Mouse (Mus musculus): ENCODE data around the gene Prim2. TPM values are rescaled to one million over a fixed set of nuclear protein-coding genes. Genes with fewer than 3 reads are reported as not detected.

Gene Prim2
- polyA plus RNA-seq, 1 experiment from 2014 or later: 15.7 TPM

DNA sequence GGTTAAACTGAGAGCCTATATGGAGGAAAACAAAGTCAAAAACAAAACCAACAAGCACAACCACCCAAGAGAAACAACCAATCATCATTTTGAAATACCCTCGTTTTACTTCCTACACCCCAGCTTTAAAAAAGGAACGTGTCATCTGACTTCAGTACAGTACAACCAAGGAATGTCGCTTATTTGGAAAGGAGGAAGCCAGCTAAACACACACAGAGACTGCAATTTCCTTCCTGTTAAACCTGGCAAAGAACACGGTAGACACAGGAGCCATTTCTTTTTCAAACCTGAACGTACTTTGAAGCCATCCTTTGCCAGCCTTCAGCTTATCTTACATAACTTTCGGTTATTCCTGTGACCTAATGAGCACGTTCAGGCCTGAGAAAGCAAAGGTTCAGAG is 166.7 kb downstream of the Prim2 start:
- 53% methylated on average over 7 of the region's 7 CpGs for WGBS
- no peak for ATAC-seq (replicated peaks; ENCODE audit: insufficient number of reproducible peaks, insufficient read depth, low FRiP score, low read depth)

DNA sequence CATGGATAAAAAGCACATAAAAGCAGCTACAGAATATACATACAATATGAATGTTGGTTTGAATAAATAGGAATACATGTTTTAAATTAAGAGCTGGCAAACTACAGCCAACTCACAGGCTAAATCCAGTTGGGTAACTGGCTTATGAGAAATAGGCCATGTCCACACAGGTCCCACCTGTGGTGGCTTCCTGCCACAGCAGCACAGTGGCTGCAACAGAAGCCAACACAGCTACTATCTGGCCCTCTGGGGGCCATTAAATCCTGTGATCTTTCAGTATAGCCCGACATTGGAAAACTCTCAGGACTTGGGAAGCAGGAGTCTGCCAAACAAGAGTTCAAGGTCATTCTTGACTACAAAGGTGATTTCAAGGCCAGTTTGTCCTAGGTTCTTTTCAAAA is 167.3 kb downstream of the Prim2 start:
- H3K4me1 ChIP-seq (replicated peaks): peaks cover 2% of the 10 kb centered on the region; the same call in 1 of the 2 replicates
- no peak overlapping the region for H3K4me2 ChIP-seq
- H3K9me3 ChIP-seq (replicated peaks): no peaks in the 10 kb centered on the region
- H3K27me3 ChIP-seq: no peaks in the 10 kb centered on the region
- 38% methylated on average over 1 of the region's 1 CpGs for WGBS
- H3K4me3 ChIP-seq: no peak overlapping the region
- H3K36me3 ChIP-seq: no peaks in the 10 kb centered on the region
- ATAC-seq (replicated peaks; ENCODE audit: insufficient number of reproducible peaks, insufficient read depth, low FRiP score, low read depth): no peak
- H3K9ac ChIP-seq: no peak overlapping the region
- no peak overlapping the region for H3K27ac ChIP-seq

More for the DNA sequence above, 166.7 kb downstream of the Prim2 start:
- Histone ChIP-seq H3K9me3 (replicated peaks) (no peaks in the 10 kb centered on the region), H3K27ac (no peak overlapping the region), H3K4me1 (replicated peaks) (peaks cover 2% of the 10 kb centered on the region; the same call in 1 of the 2 replicates), H3K4me3 (no peak overlapping the region), H3K9ac (no peak overlapping the region), H3K36me3 (no peaks in the 10 kb centered on the region), H3K27me3 (no peaks in the 10 kb centered on the region), H3K4me2 (no peak overlapping the region)

DNA sequence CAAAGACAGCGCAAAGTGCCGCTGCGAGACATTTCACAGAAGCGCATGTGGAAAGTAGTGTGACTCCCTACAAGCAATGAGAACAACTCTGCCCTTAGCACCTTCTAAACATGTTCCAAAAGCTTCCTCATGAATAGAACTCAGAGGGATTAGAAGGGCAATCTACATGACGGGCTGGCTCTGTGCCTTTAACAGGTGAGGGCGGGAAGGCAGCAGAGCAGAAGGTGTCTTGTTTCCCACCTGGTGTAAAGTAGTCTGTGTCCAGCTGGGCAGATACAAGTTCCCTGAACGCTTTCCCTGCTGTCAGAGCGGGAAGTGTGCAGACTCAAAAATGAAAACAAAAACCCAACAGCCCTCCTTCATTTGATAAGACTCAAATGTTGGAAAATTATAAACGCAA is 169.5 kb downstream of the Prim2 start:
- Histone ChIP-seq H3K36me3 (no peaks in the 10 kb centered on the region), H3K9me3 (replicated peaks) (no peaks in the 10 kb centered on the region), H3K9ac (no peak overlapping the region), H3K27ac (no peak overlapping the region), H3K4me2 (no peak overlapping the region), H3K4me1 (replicated peaks) (peaks cover 2% of the 10 kb centered on the region; the same call in 1 of the 2 replicates), H3K27me3 (no peaks in the 10 kb centered on the region), H3K4me3 (no peak overlapping the region)
- WGBS: 71% methylated on average over 9 of the region's 9 CpGs
- no peak for ATAC-seq (replicated peaks; ENCODE audit: insufficient number of reproducible peaks, insufficient read depth, low FRiP score, low read depth)

DNA sequence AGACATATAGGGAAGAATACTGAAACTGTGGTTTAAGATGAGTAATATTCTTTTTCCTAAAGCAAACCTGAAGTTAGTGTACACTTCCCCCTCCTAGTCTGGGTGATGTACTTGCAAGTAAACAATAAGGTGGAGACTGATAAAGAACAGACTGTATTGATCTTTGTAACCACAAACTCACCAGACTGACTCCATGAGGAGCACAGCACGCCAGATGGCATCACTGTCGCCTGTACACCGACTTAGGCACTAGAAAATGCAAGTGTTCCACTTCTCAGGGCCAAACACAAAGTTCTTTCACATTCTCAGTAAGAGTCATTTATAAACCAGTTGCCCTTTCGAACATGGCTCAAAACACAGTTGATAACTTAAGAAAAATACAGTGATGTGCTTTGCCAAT is 170.0 kb downstream of the Prim2 start:
- H3K4me2 ChIP-seq: no peak overlapping the region
- H3K36me3 ChIP-seq: no peaks in the 10 kb centered on the region
- ATAC-seq (replicated peaks; ENCODE audit: insufficient number of reproducible peaks, insufficient read depth, low FRiP score, low read depth): no peak
- H3K9ac ChIP-seq: no peak overlapping the region
- H3K4me3 ChIP-seq: no peak overlapping the region
- no peaks in the 10 kb centered on the region for H3K27me3 ChIP-seq
- WGBS: 72% methylated on average over 4 of the region's 4 CpGs
- no peaks in the 10 kb centered on the region for H3K9me3 ChIP-seq (replicated peaks)
- H3K27ac ChIP-seq: no peak overlapping the region
- peaks cover 2% of the 10 kb centered on the region; the same call in 1 of the 2 replicates for H3K4me1 ChIP-seq (replicated peaks)

DNA sequence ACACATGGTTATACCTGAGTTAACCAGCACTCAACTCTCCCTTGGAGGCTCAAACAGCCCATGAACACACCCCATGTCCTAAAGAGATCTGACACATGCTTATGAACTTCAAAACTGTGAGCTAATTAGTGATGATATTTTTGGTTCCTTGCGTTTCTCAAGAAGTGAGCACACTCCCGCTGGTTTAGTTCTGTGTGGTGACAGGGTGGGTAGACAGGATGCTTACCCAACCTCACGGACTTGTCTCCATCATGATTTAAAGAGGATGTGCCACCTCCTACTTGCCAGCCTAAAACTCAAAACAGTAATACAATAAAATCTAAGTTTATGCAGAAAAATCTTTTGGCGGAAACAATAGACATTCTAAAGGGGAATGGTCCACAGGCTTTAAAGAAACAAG is 173.5 kb downstream of the Prim2 start:
- Histone ChIP-seq H3K9ac (no peak overlapping the region), H3K4me2 (no peak overlapping the region), H3K36me3 (no peaks in the 10 kb centered on the region), H3K27me3 (no peaks in the 10 kb centered on the region), H3K27ac (no peak overlapping the region), H3K4me3 (no peak overlapping the region), H3K9me3 (replicated peaks) (no peaks in the 10 kb centered on the region), H3K4me1 (replicated peaks) (no peaks in the 10 kb centered on the region)
- no peak for ATAC-seq (replicated peaks; ENCODE audit: insufficient number of reproducible peaks, insufficient read depth, low FRiP score, low read depth)
- 77% methylated on average over 4 of the region's 4 CpGs for WGBS

DNA sequence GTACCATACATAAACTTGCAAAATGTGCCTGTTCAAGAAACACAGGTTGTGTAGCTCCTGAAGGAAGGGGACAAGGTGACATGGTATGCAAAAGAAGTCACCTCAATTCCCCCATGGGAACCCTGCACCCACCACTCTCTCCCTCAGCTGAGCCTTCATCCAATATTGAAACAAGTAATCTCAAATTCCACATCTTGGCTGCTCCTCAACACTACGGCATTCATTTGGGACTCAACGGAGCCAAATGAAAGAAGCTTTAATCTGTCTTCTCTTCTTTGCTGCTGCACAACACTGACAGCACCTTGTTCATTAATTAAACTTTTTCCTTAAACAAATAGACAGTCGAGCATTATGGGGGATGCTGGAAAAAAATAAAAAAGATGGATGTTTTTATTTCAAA is 174.0 kb downstream of the Prim2 start:
- H3K4me3 ChIP-seq: no peak overlapping the region
- no peak overlapping the region for H3K9ac ChIP-seq
- H3K27ac ChIP-seq: no peak overlapping the region
- no peak for ATAC-seq (replicated peaks; ENCODE audit: insufficient number of reproducible peaks, insufficient read depth, low FRiP score, low read depth)
- H3K27me3 ChIP-seq: no peaks in the 10 kb centered on the region
- no peaks in the 10 kb centered on the region for H3K4me1 ChIP-seq (replicated peaks)
- H3K36me3 ChIP-seq: no peaks in the 10 kb centered on the region
- WGBS: 64% methylated on average over 3 of the region's 3 CpGs
- no peaks in the 10 kb centered on the region for H3K9me3 ChIP-seq (replicated peaks)
- H3K4me2 ChIP-seq: no peak overlapping the region

DNA sequence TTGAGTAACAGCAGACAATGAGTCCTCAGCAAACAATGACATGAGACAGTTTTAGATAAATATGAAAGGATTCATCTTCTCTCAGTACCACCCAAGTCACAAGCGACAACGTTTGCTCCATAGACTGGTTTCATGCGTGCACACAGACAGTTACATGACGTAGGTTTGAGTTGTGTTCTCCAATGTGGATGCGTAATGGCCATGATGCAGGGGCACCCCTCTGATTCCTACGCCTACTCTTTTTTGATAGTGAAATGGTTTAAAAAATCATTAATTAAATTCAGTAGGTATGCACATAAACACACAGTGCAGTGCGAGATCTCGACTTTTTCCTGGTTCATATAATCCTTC is 174.4 kb downstream of the Prim2 start:
- Histone ChIP-seq H3K9me3 (replicated peaks) (no peaks in the 10 kb centered on the region), H3K27ac (no peak overlapping the region), H3K27me3 (no peaks in the 10 kb centered on the region), H3K4me2 (no peak overlapping the region), H3K4me1 (replicated peaks) (no peaks in the 10 kb centered on the region), H3K9ac (no peak overlapping the region), H3K36me3 (no peaks in the 10 kb centered on the region), H3K4me3 (no peak overlapping the region)
- ATAC-seq (replicated peaks; ENCODE audit: insufficient number of reproducible peaks, insufficient read depth, low FRiP score, low read depth): no peak
- 84% methylated on average over 8 of the region's 8 CpGs for WGBS

DNA sequence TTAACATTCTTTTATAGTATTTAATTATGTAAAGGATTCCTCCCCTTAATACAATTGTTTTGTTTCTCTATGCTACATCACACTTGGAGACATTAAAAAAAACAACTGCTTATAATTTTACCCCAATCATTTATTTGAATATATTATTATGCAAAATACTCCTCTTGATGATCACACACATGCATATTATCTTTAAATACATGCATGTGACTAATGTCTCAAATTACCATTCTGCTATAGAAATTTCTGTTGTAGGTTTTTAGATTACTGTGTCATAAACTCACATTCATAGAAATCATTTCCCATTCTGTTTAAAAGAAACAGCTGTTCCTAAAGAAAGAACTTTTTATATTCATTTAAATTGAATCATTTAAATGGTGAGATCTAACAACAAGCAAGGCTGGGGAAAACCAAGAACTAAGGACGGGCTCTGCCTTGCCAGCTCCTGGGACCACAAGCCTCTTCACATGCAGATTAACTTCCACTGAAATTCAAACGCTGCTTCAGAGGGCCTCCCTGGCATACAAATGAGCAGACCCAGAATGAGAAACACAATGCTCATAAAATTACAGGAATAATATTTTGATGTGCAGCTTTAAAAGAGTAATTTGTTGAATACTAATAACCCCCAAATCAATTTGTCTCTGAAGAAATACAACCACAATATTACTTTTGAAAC is 174.9 kb downstream of the Prim2 start:
- Histone ChIP-seq H3K9me3 (replicated peaks) (no peaks in the 10 kb centered on the region), H3K9ac (no peak overlapping the region), H3K36me3 (no peaks in the 10 kb centered on the region), H3K4me2 (no peak overlapping the region), H3K4me3 (no peak overlapping the region), H3K27ac (no peak overlapping the region), H3K27me3 (no peaks in the 10 kb centered on the region), H3K4me1 (replicated peaks) (no peaks in the 10 kb centered on the region)
- WGBS: 42% methylated on average over 2 of the region's 2 CpGs
- no peak for ATAC-seq (replicated peaks; ENCODE audit: insufficient number of reproducible peaks, insufficient read depth, low FRiP score, low read depth)

DNA sequence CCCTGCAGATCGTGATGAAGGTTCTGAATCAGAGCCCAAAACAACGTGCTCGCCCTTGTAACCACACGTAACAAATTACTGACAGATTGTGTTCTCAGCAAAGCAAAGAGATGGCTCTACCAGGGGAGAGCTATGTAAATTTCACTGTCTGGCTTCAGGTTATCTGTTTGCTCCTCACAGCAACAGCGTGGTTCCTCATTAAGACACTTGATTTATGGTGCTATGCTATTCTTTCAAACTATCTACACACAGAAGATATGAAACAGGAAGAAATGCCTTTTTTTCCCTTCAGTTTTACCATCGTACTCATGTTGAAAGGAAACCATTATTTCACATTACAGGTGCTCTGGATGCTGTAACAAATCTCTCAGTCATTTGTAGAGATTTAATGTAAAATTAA is 179.4 kb downstream of the Prim2 start:
- Histone ChIP-seq H3K27ac (no peak overlapping the region), H3K9me3 (replicated peaks) (no peaks in the 10 kb centered on the region), H3K27me3 (no peaks in the 10 kb centered on the region), H3K4me1 (replicated peaks) (no peaks in the 10 kb centered on the region), H3K9ac (no peak overlapping the region), H3K4me3 (no peak overlapping the region), H3K36me3 (no peaks in the 10 kb centered on the region), H3K4me2 (no peak overlapping the region)
- no peak for ATAC-seq (replicated peaks; ENCODE audit: insufficient number of reproducible peaks, insufficient read depth, low FRiP score, low read depth)
- WGBS: 72% methylated on average over 6 of the region's 6 CpGs

DNA sequence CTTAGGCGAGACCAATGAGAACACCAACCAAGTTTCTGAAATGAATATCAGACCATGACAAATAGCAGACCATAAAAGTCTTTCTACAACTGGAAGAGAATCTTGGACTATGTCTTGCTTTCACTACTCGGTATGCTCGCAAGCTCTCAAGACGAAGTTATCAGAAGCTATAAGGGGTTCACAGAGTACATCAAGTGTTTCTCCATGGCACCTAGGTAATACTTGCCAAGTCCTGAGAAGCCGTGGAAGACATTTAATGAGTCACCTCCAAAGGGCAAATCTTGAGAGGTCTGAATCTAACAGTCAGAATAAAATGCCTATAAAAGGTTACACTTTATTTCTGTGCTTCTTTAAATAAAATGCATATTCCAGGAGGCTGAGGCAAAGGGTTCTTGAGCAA is 181.2 kb downstream of the Prim2 start:
- no peak overlapping the region for H3K9ac ChIP-seq
- no peaks in the 10 kb centered on the region for H3K27me3 ChIP-seq
- H3K36me3 ChIP-seq: no peaks in the 10 kb centered on the region
- ATAC-seq (replicated peaks; ENCODE audit: insufficient number of reproducible peaks, insufficient read depth, low FRiP score, low read depth): no peak
- WGBS: 87% methylated on average over 5 of the region's 5 CpGs
- no peak overlapping the region for H3K4me3 ChIP-seq
- no peaks in the 10 kb centered on the region for H3K9me3 ChIP-seq (replicated peaks)
- H3K4me2 ChIP-seq: no peak overlapping the region
- H3K4me1 ChIP-seq (replicated peaks): 0 out of 2 replicates have a peak, but pooled peaks cover 5% of the 10 kb centered on the region
- no peak overlapping the region for H3K27ac ChIP-seq

DNA sequence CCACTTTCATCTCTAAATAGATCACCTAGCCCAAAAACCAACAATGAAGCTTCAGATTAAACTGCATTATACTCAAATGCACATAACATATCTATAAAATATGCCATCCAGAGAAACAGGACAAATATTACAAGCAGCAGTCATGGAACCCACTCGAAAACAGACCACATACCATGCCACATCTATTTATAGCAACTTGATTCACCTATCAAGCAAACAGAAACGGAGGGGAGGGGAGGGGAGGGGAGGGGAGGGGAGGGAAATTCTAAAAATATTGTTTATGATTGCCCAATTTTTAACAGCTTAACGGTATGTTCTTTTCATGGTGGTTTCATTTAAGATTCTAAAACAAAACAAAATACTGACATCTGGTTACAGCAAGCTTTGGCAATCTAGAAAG is 185.8 kb downstream of the Prim2 start:
- no peak overlapping the region for H3K4me3 ChIP-seq
- no peaks in the 10 kb centered on the region for H3K27me3 ChIP-seq
- no peaks in the 10 kb centered on the region for H3K36me3 ChIP-seq
- no peak overlapping the region for H3K4me2 ChIP-seq
- ATAC-seq (replicated peaks; ENCODE audit: insufficient number of reproducible peaks, insufficient read depth, low FRiP score, low read depth): no peak
- WGBS: 25% methylated on average over 3 of the region's 3 CpGs
- 0 out of 2 replicates have a peak, but pooled peaks cover 7% of the 10 kb centered on the region for H3K4me1 ChIP-seq (replicated peaks)
- no peaks in the 10 kb centered on the region for H3K9me3 ChIP-seq (replicated peaks)
- H3K9ac ChIP-seq: no peak overlapping the region
- no peak overlapping the region for H3K27ac ChIP-seq

DNA sequence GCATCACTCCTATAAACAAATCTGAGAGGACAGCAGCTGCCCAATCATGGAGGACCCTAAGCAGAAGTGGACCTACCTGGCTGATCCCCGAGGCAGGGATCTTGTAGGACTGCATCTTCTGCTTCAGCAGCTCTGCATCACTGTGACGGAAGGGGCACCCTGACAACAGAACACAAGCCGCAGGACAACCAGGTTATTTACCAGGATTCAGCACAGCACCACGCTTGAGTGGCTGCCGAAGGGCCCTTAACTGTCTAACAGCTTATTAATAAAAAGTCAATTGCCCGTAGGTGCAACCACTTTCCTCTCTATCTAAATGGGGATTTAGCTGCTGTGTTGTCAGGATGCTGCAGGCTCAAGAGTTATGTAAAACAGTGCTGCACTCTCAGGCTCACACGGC is 189.2 kb downstream of the Prim2 start:
- Histone ChIP-seq H3K27me3 (no peaks in the 10 kb centered on the region), H3K4me1 (replicated peaks) (0 out of 2 replicates have a peak, but pooled peaks cover 7% of the 10 kb centered on the region), H3K4me3 (no peak overlapping the region), H3K9me3 (replicated peaks) (no peaks in the 10 kb centered on the region), H3K36me3 (no peaks in the 10 kb centered on the region), H3K4me2 (no peak overlapping the region), H3K9ac (no peak overlapping the region), H3K27ac (no peak overlapping the region)
- ATAC-seq (replicated peaks; ENCODE audit: insufficient number of reproducible peaks, insufficient read depth, low FRiP score, low read depth): no peak
- WGBS: 72% methylated on average over 7 of the region's 7 CpGs
